Mouse (Mus musculus) gastrocnemius, adult 2 months (tissue): Measurements from ENCODE around the gene Acads. TPM values are rescaled to one million over a fixed set of nuclear protein-coding genes. Genes with fewer than 3 reads are reported as not detected.
"Not testable (repeated sequence)": the region's sequence is repeated elsewhere in the genome, so short reads cannot be mapped to it uniquely, and the experiment has no call there.

ENCODE experiments used
- DNase-seq: peaks from one replicate; pipeline ENCODE4 v3.0.0; 2022
- H3K27ac ChIP-seq: fragments of 200-600 bp; 2 replicates; pipeline ENCODE4 v1.8.1; 2022; ENCODE audit warnings: mild to moderate bottlenecking
- H3K4me3 ChIP-seq: fragments of 200-600 bp; 2 replicates; pipeline ENCODE4 v1.8.1; 2022; ENCODE audit warnings: mild to moderate bottlenecking, moderate library complexity
- CTCF ChIP-seq: fragments of 200-600 bp; IDR thresholded peaks from 2 replicates; pipeline ENCODE4 v1.8.1; 2022; ENCODE audit warnings: antibody characterized with exemption, mild to moderate bottlenecking, moderate library complexity
- intact Hi-C: fragments of 180-260 bp; cut with DNase I; formaldehyde crosslinking; loops from one replicate; pipeline ENCODE4 v1.15.1; 2025
- total RNA-seq, 2 experiments: library from RNA; stranded (reverse); gene quantifications; 2 replicates each; pipeline ENCODE4 v1.2.3; 2021

The Acads gene
- total RNA-seq, 2 experiments from 2014 or later: 49.9 to 81.7 TPM

- Histone ChIP-seq H3K27ac (peak overlapping the region; percentile 94), H3K4me3 (peak overlapping the region; percentile 91; the same call in 1 of the 2 replicates)
- intact Hi-C loops: no loop called here
- TF ChIP-seq CTCF: no peak
- no peak for DNase-seq
Measured at GRCm38 (mm10) chr5:115132465-115132864, 13.3 kb upstream of the Acads start.

GRCm38 (mm10) chr5:115129328-115129727 lies 10.2 kb upstream of the Acads start:
- TF ChIP-seq CTCF: peak; percentile 24; the same call in 1 of the 2 replicates
- intact Hi-C loops: no loop called here
- Histone ChIP-seq H3K27ac (no peak overlapping the region), H3K4me3 (no peak overlapping the region)
- no peak for DNase-seq

GRCm38 (mm10) chr5:115127421-115128179 lies 8.5 kb upstream of the Acads start:
- intact Hi-C loops: no loop called here
- H3K27ac ChIP-seq: no peak overlapping the region
- no peak for DNase-seq
- H3K4me3 ChIP-seq: no peak overlapping the region
- no peak for TF ChIP-seq CTCF

GRCm38 (mm10) chr5:115126578-115127312 lies 7.6 kb upstream of the Acads start:
- no peak for DNase-seq
- no peak for TF ChIP-seq CTCF
- intact Hi-C loops: no loop called here
- H3K27ac ChIP-seq: no peak overlapping the region
- H3K4me3 ChIP-seq: no peak overlapping the region

- intact Hi-C loops: loop anchor here (1.0 kb wide), 2 partner anchors 38 to 111 kb away; no protein-coding TSS in a partner anchor
- peak; percentile 88 for DNase-seq
- TF ChIP-seq CTCF: peak; percentile 98
- H3K4me3 ChIP-seq: peak overlapping the region; percentile 32
- H3K27ac ChIP-seq: peak overlapping the region; percentile 74
Measured at GRCm38 (mm10) chr5:115125211-115125871, 6.2 kb upstream of the Acads start.

GRCm38 (mm10) chr5:115124690-115125089 lies 5.5 kb upstream of the Acads start:
- H3K27ac ChIP-seq: peak overlapping the region; percentile 74
- TF ChIP-seq CTCF: no peak
- no peak overlapping the region for H3K4me3 ChIP-seq
- no peak for DNase-seq
- intact Hi-C loops: loop anchor here (1.0 kb wide), 2 partner anchors 39 to 112 kb away; no protein-coding TSS in a partner anchor

GRCm38 (mm10) chr5:115120978-115121377 lies 1.8 kb upstream of the Acads start:
- Histone ChIP-seq H3K27ac (0 out of 2 replicates have a peak overlapping the region, but pooled peaks have one; percentile 20), H3K4me3 (no peak overlapping the region)
- no peak for DNase-seq
- intact Hi-C loops: no loop called here
- TF ChIP-seq CTCF: no peak

GRCm38 (mm10) chr5:115117467-115117866 lies 1.7 kb downstream of the Acads start:
- Histone ChIP-seq H3K27ac (no peak overlapping the region), H3K4me3 (no peak overlapping the region)
- no peak for TF ChIP-seq CTCF
- DNase-seq: no peak
- intact Hi-C loops: no loop called here

- no peak for DNase-seq
- intact Hi-C loops: no loop called here
- TF ChIP-seq CTCF: no peak
Measured at GRCm38 (mm10) chr5:115116426-115116825, 2.7 kb downstream of the Acads start.

GRCm38 (mm10) chr5:115114501-115114900 lies 4.6 kb downstream of the Acads start:
- H3K27ac ChIP-seq: no peak overlapping the region
- DNase-seq: no peak
- intact Hi-C loops: no loop called here
- TF ChIP-seq CTCF: no peak
- H3K4me3 ChIP-seq: no peak overlapping the region

More at GRCm38 (mm10) chr5:115116426-115116825, 2.7 kb downstream of the Acads start:
- no peak overlapping the region for H3K27ac ChIP-seq
- H3K4me3 ChIP-seq: no peak overlapping the region

- Histone ChIP-seq H3K27ac (no peak overlapping the region), H3K4me3 (no peak overlapping the region)
- DNase-seq: no peak
- no peak for TF ChIP-seq CTCF
- intact Hi-C loops: no loop called here
Measured at GRCm38 (mm10) chr5:115113244-115113643, 5.9 kb downstream of the Acads start.

- TF ChIP-seq CTCF: no peak
Measured at GRCm38 (mm10) chr5:115111156-115111555, 8.0 kb downstream of the Acads start.

GRCm38 (mm10) chr5:115103253-115103652 lies 15.9 kb downstream of the Acads start:
- intact Hi-C loops, H3K27ac ChIP-seq, H3K4me3 ChIP-seq, DNase-seq: not testable (repeated sequence)

More at GRCm38 (mm10) chr5:115111156-115111555, 8.0 kb downstream of the Acads start:
- intact Hi-C loops: no loop called here
- Histone ChIP-seq H3K27ac (no peak overlapping the region), H3K4me3 (no peak overlapping the region)
- no peak for DNase-seq
